Mouse (Mus musculus) midbrain, embryonic 11.5 days (tissue): ENCODE measurements at regions not wholly inside any gene's neighbourhood (a gene's known extent, or its start where the extent isn't known, plus 50 kb on each side); places are given as distances from the start of the nearest gene placed in this dataset.

Experiments used
- ATAC-seq: fragments of 200-750 bp; cut with Nextera tagmentation; 2 replicates; pipeline ENCODE4 v1.8.0; 2017; ENCODE audit warnings: moderate TSS enrichment, moderate library complexity; ENCODE audit not compliant: low FRiP score
- DNase-seq: peaks from one replicate; pipeline ENCODE4 v3.0.0; 2015; ENCODE audit warnings: low spot score; ENCODE audit errors: missing footprints
- H3K27ac ChIP-seq: fragments of 300-500 bp; sonication (generic); 2 replicates; pipeline ENCODE4 v1.5.1; 2014; ENCODE audit warnings: low read depth, low read length
- H3K27me3 ChIP-seq: fragments of 300-500 bp; sonication (generic); 2 replicates; pipeline ENCODE4 v1.6.1; 2014; ENCODE audit warnings: mild to moderate bottlenecking, low read length, moderate library complexity, mixed read lengths; ENCODE audit not compliant: control insufficient read depth, insufficient read depth
- H3K36me3 ChIP-seq: fragments of 300-500 bp; sonication (generic); 2 replicates; pipeline ENCODE4 v1.6.1; 2014; ENCODE audit warnings: mild to moderate bottlenecking, low read length, moderate library complexity, mixed read lengths; ENCODE audit not compliant: control insufficient read depth, insufficient read depth
- H3K4me1 ChIP-seq: fragments of 300-500 bp; sonication (generic); 2 replicates; pipeline ENCODE4 v1.6.1; 2014; ENCODE audit warnings: low read length; ENCODE audit not compliant: control insufficient read depth, insufficient read depth
- H3K4me2 ChIP-seq: fragments of 300-500 bp; sonication (generic); 2 replicates; pipeline ENCODE4 v1.6.1; 2014; ENCODE audit warnings: mild to moderate bottlenecking, moderate library complexity
- H3K4me3 ChIP-seq: fragments of 300-500 bp; sonication (generic); 2 replicates; pipeline ENCODE4 v1.5.1; 2014; ENCODE audit warnings: low read depth, low read length
- H3K9ac ChIP-seq: fragments of 300-500 bp; sonication (generic); 2 replicates; pipeline ENCODE4 v1.6.1; 2014; ENCODE audit warnings: low read length
- H3K9me3 ChIP-seq: fragments of 300-500 bp; sonication (generic); 2 replicates; pipeline ENCODE4 v1.6.1; 2016; ENCODE audit warnings: low read length; ENCODE audit not compliant: control insufficient read depth
- WGBS: fragments of 180-500 bp; shearing (Covaris S2); extraction: QIAGEN DNeasy Blood & Tissue Kit; methylation state at CpG from one replicate; pipeline ENCODE4 v1.1.7; 2014; 5-methylcytosine and 5-hydroxymethylcytosine counted together

DNA sequence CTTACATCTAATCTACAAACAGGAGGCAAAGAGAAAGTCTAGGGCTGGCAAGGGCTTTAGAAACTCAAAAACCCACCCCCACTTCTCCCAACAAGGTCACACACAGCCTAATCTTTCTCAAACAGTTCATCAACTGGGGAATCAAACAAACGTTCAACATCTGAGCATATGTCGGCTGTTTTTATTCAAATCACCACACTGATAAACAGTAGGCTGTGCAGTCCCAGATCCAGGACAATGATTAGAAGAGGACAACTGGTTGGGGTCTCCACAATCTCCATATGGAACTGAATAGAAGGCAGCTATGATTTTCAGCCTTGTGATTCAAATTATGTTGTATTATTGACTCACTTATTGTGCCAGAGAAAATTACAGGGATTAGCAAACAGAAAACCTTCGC, 193.1 kb upstream of the Clnk start:
- no peaks in the 10 kb centered on the region; the same call in 1 of the 2 replicates for H3K4me1 ChIP-seq
- H3K4me3 ChIP-seq, result no peak overlapping the region
- H3K9ac ChIP-seq, result no peak overlapping the region
- DNase-seq (no peak), ATAC-seq (peak; percentile 71)
- H3K27me3 ChIP-seq, result no peaks in the 10 kb centered on the region
- no peak overlapping the region for H3K27ac ChIP-seq
- no peaks in the 10 kb centered on the region for H3K36me3 ChIP-seq
- 61% methylated on average over 3 of the region's 3 CpGs for WGBS
- H3K4me2 ChIP-seq, result no peak overlapping the region
- H3K9me3 ChIP-seq, result no peaks in the 10 kb centered on the region

GRCm38 (mm10) chr5:39063061-39063460, 186.4 kb upstream of the Clnk start:
- Histone ChIP-seq H3K27ac (no peak overlapping the region), H3K27me3 (no peaks in the 10 kb centered on the region), H3K4me1 (no peaks in the 10 kb centered on the region), H3K36me3 (no peaks in the 10 kb centered on the region), H3K4me3 (no peak overlapping the region), H3K9ac (no peak overlapping the region), H3K4me2 (no peak overlapping the region), H3K9me3 (no peaks in the 10 kb centered on the region)
- DNase-seq (no peak), ATAC-seq (no peak)
- WGBS, result 91% methylated on average over 3 of the region's 3 CpGs

DNA sequence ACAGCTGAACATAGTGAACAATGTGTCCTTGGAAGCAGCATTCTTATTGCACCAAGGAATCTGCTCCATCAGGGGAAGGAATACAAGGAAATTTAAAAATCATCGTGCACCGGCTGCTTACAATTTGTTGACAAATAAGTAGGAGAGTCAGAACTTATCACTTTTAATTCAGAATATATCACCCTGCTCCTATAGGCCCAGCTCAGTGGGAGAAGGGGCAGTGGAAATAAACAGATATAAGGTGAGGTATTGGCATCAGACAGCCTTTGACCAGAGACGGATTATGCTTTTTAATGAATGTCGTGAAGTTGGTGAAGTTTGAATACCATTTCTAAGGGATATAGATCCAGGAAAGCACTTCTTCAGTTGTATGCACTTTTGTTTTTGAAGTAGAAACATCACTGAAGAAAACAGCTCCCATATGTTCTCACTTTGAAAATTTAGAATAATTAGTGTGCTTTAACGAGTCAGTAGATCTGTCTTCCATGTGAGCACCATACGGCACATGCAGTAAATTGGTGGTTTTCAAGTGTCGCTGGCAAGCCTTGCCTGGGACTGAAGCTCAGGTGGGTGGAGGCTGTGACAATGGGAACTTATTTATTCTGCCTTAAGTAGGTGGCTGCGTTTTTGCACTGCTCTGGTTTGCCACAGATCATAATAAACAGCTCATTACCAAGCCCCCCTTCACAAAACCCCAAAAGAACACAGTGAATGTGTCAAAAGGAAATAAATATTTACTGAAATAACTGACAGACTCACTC, 176.1 kb upstream of the Clnk start:
- Histone ChIP-seq H3K9ac (no peak overlapping the region), H3K4me2 (no peak overlapping the region), H3K27ac (no peak overlapping the region), H3K9me3 (no peaks in the 10 kb centered on the region), H3K4me3 (no peak overlapping the region), H3K27me3 (no peaks in the 10 kb centered on the region), H3K36me3 (no peaks in the 10 kb centered on the region), H3K4me1 (no peaks in the 10 kb centered on the region)
- DNase-seq (no peak), ATAC-seq (no peak)
- 90% methylated on average over 8 of the region's 8 CpGs for WGBS

GRCm38 (mm10) chr5:39050512-39050911, 173.9 kb upstream of the Clnk start:
- Histone ChIP-seq H3K27me3 (no peaks in the 10 kb centered on the region), H3K27ac (no peak overlapping the region), H3K4me1 (no peaks in the 10 kb centered on the region), H3K9me3 (no peaks in the 10 kb centered on the region), H3K4me2 (no peak overlapping the region), H3K9ac (no peak overlapping the region), H3K4me3 (no peak overlapping the region), H3K36me3 (no peaks in the 10 kb centered on the region)
- no peak for ATAC-seq
- 86% methylated on average over 3 of the region's 3 CpGs for WGBS
- DNase-seq, result no peak

DNA sequence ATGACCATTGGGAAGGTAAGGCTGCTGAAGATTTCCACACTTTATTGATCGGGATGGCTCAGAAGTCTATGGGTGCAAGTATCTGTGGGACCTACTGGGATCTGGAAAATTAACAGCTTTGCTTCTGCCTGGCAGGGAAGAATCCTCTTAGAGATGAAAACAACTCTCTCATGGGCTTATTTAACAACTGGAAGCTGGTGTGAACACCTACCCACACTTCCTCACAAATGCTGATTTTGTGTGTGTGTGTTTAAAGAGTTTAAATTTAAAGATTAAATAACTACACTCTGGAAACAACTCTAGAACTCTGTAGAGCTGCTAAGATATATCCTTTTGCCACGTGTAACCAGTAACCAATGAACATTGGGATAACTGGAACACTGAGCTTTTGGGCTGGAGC, 172.5 kb upstream of the Clnk start:
- Histone ChIP-seq H3K4me3 (no peak overlapping the region), H3K27me3 (no peaks in the 10 kb centered on the region), H3K27ac (no peak overlapping the region), H3K9me3 (no peaks in the 10 kb centered on the region), H3K4me2 (no peak overlapping the region), H3K4me1 (no peaks in the 10 kb centered on the region), H3K36me3 (no peaks in the 10 kb centered on the region), H3K9ac (no peak overlapping the region)
- 80% methylated on average over 2 of the region's 2 CpGs for WGBS
- no peak for ATAC-seq
- no peak for DNase-seq

DNA sequence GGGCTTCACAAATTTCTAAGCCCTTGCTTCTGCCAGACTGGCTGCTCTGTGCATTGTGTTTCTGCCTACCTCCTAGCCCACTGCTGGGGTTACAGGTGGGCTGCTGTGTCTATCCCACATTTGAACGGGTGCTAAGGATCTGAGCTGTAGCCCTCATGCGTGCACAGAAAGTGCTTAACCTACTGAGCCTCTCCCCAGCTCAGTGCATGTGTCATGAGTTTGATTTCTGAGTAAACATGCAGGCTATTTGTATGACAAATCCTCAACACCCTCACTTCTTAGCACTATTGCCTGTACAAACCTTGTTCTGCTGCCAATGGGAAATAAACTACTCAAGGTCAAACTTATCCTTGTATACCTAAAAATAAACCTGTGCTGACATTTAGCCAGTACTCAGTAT, 163.9 kb upstream of the Clnk start:
- Histone ChIP-seq H3K9me3 (no peaks in the 10 kb centered on the region), H3K4me1 (no peaks in the 10 kb centered on the region), H3K9ac (no peak overlapping the region), H3K4me2 (no peak overlapping the region), H3K4me3 (no peak overlapping the region), H3K27ac (no peak overlapping the region), H3K36me3 (no peaks in the 10 kb centered on the region), H3K27me3 (no peaks in the 10 kb centered on the region)
- no peak for DNase-seq
- WGBS, result 86% methylated on average over 2 of the region's 2 CpGs
- no peak for ATAC-seq

DNA sequence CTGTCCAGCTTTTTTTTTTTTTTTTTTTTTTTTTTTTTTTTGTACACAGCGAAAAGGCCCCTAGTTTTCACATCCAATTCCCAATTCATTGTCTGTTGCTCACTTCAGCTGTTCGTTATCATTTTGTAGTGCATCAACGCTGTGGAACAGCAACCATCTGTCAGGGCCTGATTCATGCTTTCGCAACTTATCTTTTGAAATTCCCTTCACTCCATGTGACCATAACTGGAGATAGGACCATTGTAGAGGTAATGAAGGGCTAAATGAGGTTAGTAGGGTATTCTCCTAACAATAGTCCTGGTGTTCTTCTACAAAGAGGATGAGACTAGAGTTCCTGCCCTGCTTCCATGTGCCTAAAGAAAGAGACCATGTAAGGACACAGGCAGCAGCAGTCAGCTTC, 146.6 kb upstream of the Clnk start:
- no peak overlapping the region for H3K4me2 ChIP-seq
- no peaks in the 10 kb centered on the region for H3K36me3 ChIP-seq
- H3K9ac ChIP-seq, result no peak overlapping the region
- DNase-seq (no peak), ATAC-seq (no peak)
- no peak overlapping the region for H3K27ac ChIP-seq
- H3K4me3 ChIP-seq, result no peak overlapping the region
- no peaks in the 10 kb centered on the region for H3K9me3 ChIP-seq
- H3K27me3 ChIP-seq, result no peaks in the 10 kb centered on the region
- no peaks in the 10 kb centered on the region for H3K4me1 ChIP-seq
- WGBS, result 95% methylated on average over 4 of the region's 4 CpGs

DNA sequence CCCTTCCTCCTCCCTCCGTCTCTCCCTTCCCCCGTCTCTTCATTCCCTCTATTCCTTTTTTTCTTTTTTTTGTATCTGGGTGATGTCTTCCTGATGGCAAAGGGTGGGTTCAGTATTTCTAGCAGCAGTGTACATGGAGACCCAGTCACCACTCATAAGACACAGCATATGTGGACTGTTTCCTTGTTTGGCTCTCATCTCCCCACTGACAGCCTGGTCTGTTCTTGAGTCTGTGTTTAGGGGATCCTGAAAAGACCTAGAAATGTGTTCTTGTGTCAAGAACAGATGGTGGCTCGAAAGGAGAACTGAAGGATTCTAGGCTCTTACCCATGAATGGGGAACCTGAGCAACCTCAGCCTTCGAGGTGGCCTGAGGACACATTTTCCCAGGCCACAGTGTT, 124.0 kb upstream of the Clnk start:
- H3K4me1 ChIP-seq, result no peaks in the 10 kb centered on the region
- no peaks in the 10 kb centered on the region for H3K9me3 ChIP-seq
- no peak for ATAC-seq
- 88% methylated on average over 4 of the region's 4 CpGs for WGBS
- no peaks in the 10 kb centered on the region for H3K27me3 ChIP-seq
- H3K4me2 ChIP-seq, result no peak overlapping the region
- H3K36me3 ChIP-seq, result no peaks in the 10 kb centered on the region
- DNase-seq, result no peak
- H3K9ac ChIP-seq, result no peak overlapping the region
- H3K4me3 ChIP-seq, result no peak overlapping the region
- H3K27ac ChIP-seq, result no peak overlapping the region

GRCm38 (mm10) chr5:38999700-39000099, 123.1 kb upstream of the Clnk start:
- Histone ChIP-seq H3K4me3 (no peak overlapping the region), H3K4me2 (no peak overlapping the region), H3K4me1 (no peaks in the 10 kb centered on the region), H3K27ac (no peak overlapping the region), H3K27me3 (no peaks in the 10 kb centered on the region), H3K9me3 (no peaks in the 10 kb centered on the region), H3K36me3 (no peaks in the 10 kb centered on the region), H3K9ac (no peak overlapping the region)
- WGBS, result 55% methylated on average over 2 of the region's 2 CpGs
- DNase-seq (no peak), ATAC-seq (no peak)
